Mouse (Mus musculus) splenic B cell, adult 2 months (primary cell): Measurements from ENCODE around the gene Pkp4.

ENCODE experiments used
- DNase-seq: peaks from one replicate; pipeline ENCODE4 v3.0.0-alpha.2; 2011; ENCODE audit warnings: low read depth, low spot score
- H3K27me3 ChIP-seq: 2 replicates; pipeline ENCODE4 v1.6.1; 2012; ENCODE audit warnings: mild to moderate bottlenecking, low read length, moderate library complexity, mixed read lengths; ENCODE audit not compliant: control insufficient read depth, poor library complexity, insufficient read depth, severe bottlenecking
- H3K36me3 ChIP-seq: 2 replicates; pipeline ENCODE4 v1.6.1; 2012; ENCODE audit warnings: mild to moderate bottlenecking, low read length, moderate library complexity, mixed read lengths; ENCODE audit not compliant: control insufficient read depth, poor library complexity, insufficient read depth, severe bottlenecking

The Pkp4 gene

GRCm38 (mm10) chr2:59160605-59160963, at the start of gene Pkp4, which contains the start of gene Ccdc148:
TSS of gene Pkp4 (plus strand) at chr2:59160850.
TSS of gene Ccdc148 (minus strand) at chr2:59160683.
- Histone ChIP-seq H3K36me3 (no peaks in the 10 kb centered on the region), H3K27me3 (no peaks in the 10 kb centered on the region)
- peak; percentile 90 for DNase-seq

GRCm38 (mm10) chr2:59129023-59129422, 31.6 kb upstream of the Pkp4 start:
- DNase-seq = no peak
- H3K36me3 ChIP-seq = no peaks in the 10 kb centered on the region
- H3K27me3 ChIP-seq = no peaks in the 10 kb centered on the region

- H3K27me3 ChIP-seq = no peaks in the 10 kb centered on the region
- H3K36me3 ChIP-seq = no peaks in the 10 kb centered on the region
- no peak for DNase-seq
Observed at GRCm38 (mm10) chr2:59129821-59130220, 30.8 kb upstream of the Pkp4 start.

DNA sequence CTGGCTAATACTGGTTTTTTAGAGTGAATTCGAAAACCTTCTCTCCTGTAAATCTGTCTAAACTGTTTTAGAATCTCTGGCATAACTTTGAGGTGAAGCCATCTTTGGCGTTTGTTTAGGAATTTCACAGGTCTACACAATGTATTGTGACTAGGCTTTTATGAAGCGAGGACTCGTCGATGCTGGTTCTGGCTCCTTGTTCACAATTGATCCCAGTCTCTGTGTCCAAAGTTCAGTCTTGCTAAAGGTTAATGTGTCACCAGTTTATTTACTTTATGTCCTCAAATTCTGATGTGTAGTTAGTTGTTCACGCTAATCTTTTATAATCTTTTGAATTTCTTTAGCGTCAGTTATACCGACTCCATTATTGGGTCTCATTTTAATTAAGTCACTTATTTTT, 29.6 kb upstream of the Pkp4 start:
- DNase-seq = no peak
- no peaks in the 10 kb centered on the region for H3K36me3 ChIP-seq
- H3K27me3 ChIP-seq = no peaks in the 10 kb centered on the region

DNA sequence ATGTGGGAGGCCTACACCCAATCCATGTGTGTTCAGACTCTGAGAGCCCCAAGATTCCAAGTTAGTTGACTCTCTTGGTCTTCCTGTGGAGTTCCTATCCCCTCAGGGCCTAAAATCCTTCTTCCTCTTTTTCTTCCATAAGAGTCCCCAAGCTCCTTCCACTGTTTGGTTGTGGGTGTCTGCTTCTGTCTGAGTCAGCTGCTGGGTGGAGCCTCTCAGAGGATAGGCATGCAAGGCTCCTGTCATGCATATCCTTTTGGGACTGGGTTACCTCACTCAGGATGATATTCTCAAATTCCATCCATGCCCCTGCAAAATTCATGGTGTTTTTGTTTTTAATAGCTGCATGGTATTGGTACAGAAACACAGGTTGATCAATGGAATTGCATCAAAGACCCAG, 5.2 kb upstream of the Pkp4 start:
- H3K36me3 ChIP-seq = no peaks in the 10 kb centered on the region
- H3K27me3 ChIP-seq = no peaks in the 10 kb centered on the region
- DNase-seq = no peak

GRCm38 (mm10) chr2:59158117-59158516, 2.5 kb upstream of the Pkp4 start:
- no peak for DNase-seq
- Histone ChIP-seq H3K36me3 (no peaks in the 10 kb centered on the region), H3K27me3 (no peaks in the 10 kb centered on the region)

DNA sequence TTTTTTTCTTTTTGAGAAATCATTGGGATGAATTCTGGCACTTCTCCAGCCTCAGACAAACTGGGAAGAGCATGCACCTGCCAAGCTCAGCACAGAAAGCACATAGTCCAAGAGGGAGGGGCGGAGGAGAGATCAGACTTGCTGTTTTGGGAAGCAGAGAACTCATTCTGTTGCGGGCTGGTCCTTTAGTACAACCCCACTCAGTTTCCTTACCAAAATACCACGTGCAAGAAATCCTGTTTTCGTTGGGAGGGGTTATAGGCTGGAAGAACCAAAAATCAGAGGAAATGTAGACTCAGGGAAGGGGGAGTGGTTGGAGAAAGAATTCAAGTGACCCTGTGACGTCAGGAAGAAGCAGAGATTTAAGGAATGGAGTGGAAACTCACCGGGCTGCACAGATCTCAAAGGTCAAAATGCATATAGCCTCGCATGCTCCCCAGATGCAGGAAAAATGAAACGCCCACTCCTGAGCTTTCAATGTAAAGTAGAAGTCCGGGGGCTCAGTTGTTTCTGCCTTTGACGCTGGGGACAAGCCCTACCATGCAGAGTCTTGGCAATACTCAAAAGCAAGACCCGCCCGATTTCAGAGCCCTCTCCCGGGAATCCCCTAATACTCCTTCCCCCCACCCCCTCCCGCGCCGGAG, 567 bp upstream of the Pkp4 start:
- Histone ChIP-seq H3K36me3 (no peaks in the 10 kb centered on the region), H3K27me3 (no peaks in the 10 kb centered on the region)
- DNase-seq = no peak

DNA sequence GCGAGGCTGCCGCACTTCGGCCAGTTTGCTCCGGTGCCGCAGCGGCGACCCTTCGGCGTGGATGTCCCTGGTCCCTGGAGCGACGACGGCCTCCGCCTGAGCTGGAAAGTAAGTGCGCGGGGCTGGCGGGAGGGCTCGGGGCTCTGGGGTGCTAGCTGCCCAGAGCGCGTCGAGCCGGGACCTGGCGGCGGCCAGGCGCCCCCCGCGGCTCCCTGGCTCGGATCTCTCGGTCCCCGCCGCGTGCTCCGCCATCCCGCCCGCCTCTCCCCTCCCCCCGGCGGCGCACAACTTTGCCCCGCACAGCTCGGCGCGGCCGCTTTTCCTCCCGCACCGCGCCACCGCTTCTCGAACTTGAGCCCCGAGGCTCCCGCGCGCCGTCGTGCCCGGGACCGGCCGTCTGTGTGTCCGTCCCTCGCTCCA, 381 bp downstream of the Pkp4 start:
- DNase-seq = no peak
- H3K27me3 ChIP-seq = no peaks in the 10 kb centered on the region
- no peaks in the 10 kb centered on the region for H3K36me3 ChIP-seq

- Histone ChIP-seq H3K27me3 (no peaks in the 10 kb centered on the region), H3K36me3 (no peaks in the 10 kb centered on the region)
- DNase-seq = peak; percentile 44
Observed at GRCm38 (mm10) chr2:59161441-59162284, 1.0 kb downstream of the Pkp4 start.

GRCm38 (mm10) chr2:59162285-59162600, 1.6 kb downstream of the Pkp4 start:
- Histone ChIP-seq H3K27me3 (no peaks in the 10 kb centered on the region), H3K36me3 (no peaks in the 10 kb centered on the region)
- DNase-seq = no peak

- DNase-seq = no peak
- H3K36me3 ChIP-seq = no peaks in the 10 kb centered on the region
- H3K27me3 ChIP-seq = no peaks in the 10 kb centered on the region
Observed at GRCm38 (mm10) chr2:59166976-59167375, 6.3 kb downstream of the Pkp4 start.

DNA sequence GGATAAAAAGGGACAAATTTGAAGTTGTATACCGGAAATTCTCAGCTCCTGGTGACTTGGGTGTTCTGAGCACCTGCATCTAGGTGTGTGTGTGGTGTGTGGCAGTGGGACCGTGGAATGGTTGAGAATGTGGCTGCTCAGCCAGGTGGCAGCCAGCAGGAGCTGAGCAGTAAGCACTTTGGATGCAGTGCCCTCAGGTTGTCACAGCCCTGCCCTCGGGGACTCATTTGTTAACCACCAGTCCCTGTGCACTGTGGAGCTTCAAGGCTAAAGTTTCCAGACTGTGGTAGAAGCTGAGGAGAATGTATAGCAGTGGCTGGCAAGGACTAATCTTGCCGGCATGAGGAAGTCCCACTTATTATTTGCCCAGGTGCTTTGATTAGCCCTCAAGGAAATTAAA, 7.2 kb downstream of the Pkp4 start:
- Histone ChIP-seq H3K27me3 (no peaks in the 10 kb centered on the region), H3K36me3 (no peaks in the 10 kb centered on the region)
- DNase-seq = no peak

- Histone ChIP-seq H3K27me3 (no peaks in the 10 kb centered on the region), H3K36me3 (no peaks in the 10 kb centered on the region)
Observed at GRCm38 (mm10) chr2:59169572-59170207, 9.0 kb downstream of the Pkp4 start.

DNA sequence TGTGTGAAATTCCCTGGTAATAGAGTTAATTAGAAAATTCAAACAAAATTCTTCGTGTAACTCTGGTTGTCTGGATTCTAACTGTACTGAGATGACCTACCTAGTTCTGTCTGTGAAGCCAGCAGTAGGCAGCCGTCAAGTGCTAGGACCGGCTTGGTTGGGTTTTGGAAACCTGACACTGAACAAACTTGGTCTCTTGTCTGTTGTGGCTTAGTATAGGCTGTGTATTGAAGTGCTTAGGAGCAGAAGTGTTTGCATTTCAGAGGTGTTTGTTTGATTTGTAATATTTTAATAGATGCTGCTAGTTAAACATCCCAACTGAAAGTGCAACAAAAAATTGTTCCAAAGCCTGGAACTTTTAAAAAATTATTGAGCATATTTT, 9.5 kb downstream of the Pkp4 start:
- H3K36me3 ChIP-seq = no peaks in the 10 kb centered on the region
- H3K27me3 ChIP-seq = no peaks in the 10 kb centered on the region
- no peak for DNase-seq

More at GRCm38 (mm10) chr2:59169572-59170207, 9.0 kb downstream of the Pkp4 start:
- no peak for DNase-seq

GRCm38 (mm10) chr2:59170593-59170992, 9.9 kb downstream of the Pkp4 start:
- DNase-seq = no peak
- Histone ChIP-seq H3K27me3 (no peaks in the 10 kb centered on the region), H3K36me3 (no peaks in the 10 kb centered on the region)
